Comparison of ENCODE assay signal across 19 mouse cellular contexts in genomic region chr8:60869761-60870160, GRCm38 (mm10). TPM values are rescaled to one million over a fixed set of nuclear protein-coding genes. Genes with fewer than 3 reads are reported as not detected.
DNase-seq lines count a peak whose midpoint lies in the region; ATAC-seq and TF ChIP-seq lines count a peak whose summit lies in the region.
"Had no signal": no experiment of that assay in that cellular context is flagged by ENCODE, and none has a peak within 500 bp of the region (broad histone marks: within the 10 kb centered on the region; RNA-seq: fewer than 3 reads in every experiment).

No protein-coding gene starts in this region.

- peak overlapping the region; percentile 55; the same call in 1 of the 2 replicates for H3K27ac ChIP-seq in kidney, adult 2 months (ENCODE audit: insufficient read depth, low read depth, low read length)
- H3K27ac ChIP-seq in kidney, embryonic 15.5 days: no peak overlapping the region; the same call in 1 of the 2 replicates
- H3K27ac ChIP-seq in kidney, postnatal 0 days: no peak overlapping the region
- H3K27ac ChIP-seq: embryonic facial prominence, embryonic 10.5 days; forebrain, embryonic 13.5 days; gastrocnemius, adult 2 months; hindbrain, embryonic 12.5 days had no signal

- TF ChIP-seq CTCF in kidney, adult 2 months (conservative IDR thresholded peaks at IDR 0.05; ENCODE audit: insufficient read depth, insufficient read length, low read depth, low read length): no peak
- TF ChIP-seq CTCF in kidney, postnatal 0 days (IDR thresholded peaks at IDR 0.05; ENCODE audit: low read depth): no peak

- no peaks in the 10 kb centered on the region for H3K27me3 ChIP-seq in kidney, adult 2 months (replicated peaks; ENCODE audit: control insufficient read depth, insufficient read depth, low read length)
- H3K27me3 ChIP-seq in kidney, embryonic 15.5 days: no peaks in the 10 kb centered on the region
- no peaks in the 10 kb centered on the region for H3K27me3 ChIP-seq in kidney, postnatal 0 days (ENCODE audit: insufficient read depth, low read length)
- H3K27me3 ChIP-seq: forebrain, embryonic 13.5 days; hindbrain, embryonic 12.5 days had no signal

- 39% methylated on average over 2 of the region's 2 CpGs for WGBS in kidney, adult 2 months
- WGBS in kidney, embryonic 15.5 days: 62% methylated on average over 2 of the region's 2 CpGs
- 49% methylated on average over 2 of the region's 2 CpGs for WGBS in kidney, postnatal 0 days

- H3K4me2 ChIP-seq in kidney, embryonic 15.5 days: no peak overlapping the region
- H3K4me2 ChIP-seq in kidney, postnatal 0 days (ENCODE audit: low read length): no peak overlapping the region
- H3K4me2 ChIP-seq: forebrain, embryonic 13.5 days; hindbrain, embryonic 12.5 days had no signal

- ATAC-seq in kidney, embryonic 15.5 days (replicated peaks; ENCODE audit: low FRiP score): no peak
- 0 out of 2 replicates have a peak, but pooled peaks have one; percentile 33 for ATAC-seq in kidney, postnatal 0 days (replicated peaks; ENCODE audit: low FRiP score, low read depth)
- ATAC-seq: forebrain, embryonic 13.5 days; forebrain, postnatal 0 days; hindbrain, embryonic 16.5 days had no signal

- no peak overlapping the region for H3K9ac ChIP-seq in kidney, embryonic 15.5 days
- no peak overlapping the region for H3K9ac ChIP-seq in kidney, postnatal 0 days (ENCODE audit: low read depth, low read length)
- H3K9ac ChIP-seq: forebrain, embryonic 13.5 days; forebrain, postnatal 0 days; hindbrain, embryonic 12.5 days had no signal

- no peaks in the 10 kb centered on the region for H3K36me3 ChIP-seq in kidney, adult 2 months (ENCODE audit: control insufficient read depth, insufficient read depth, low read length)
- no peaks in the 10 kb centered on the region for H3K36me3 ChIP-seq in kidney, embryonic 15.5 days
- no peaks in the 10 kb centered on the region for H3K36me3 ChIP-seq in kidney, postnatal 0 days (ENCODE audit: insufficient read depth, low read length)
- H3K36me3 ChIP-seq: embryonic facial prominence, embryonic 10.5 days; hindbrain, embryonic 12.5 days had no signal

- peaks cover 11% of the 10 kb centered on the region for H3K4me1 ChIP-seq in kidney, adult 2 months (ENCODE audit: control insufficient read depth, insufficient read depth, low read length)
- H3K4me1 ChIP-seq in kidney, embryonic 15.5 days: peaks cover 9% of the 10 kb centered on the region; the same call in 1 of the 2 replicates
- H3K4me1 ChIP-seq in kidney, postnatal 0 days (replicated peaks; ENCODE audit: insufficient read depth, low read length): no peaks in the 10 kb centered on the region
- H3K4me1 ChIP-seq: embryonic facial prominence, embryonic 10.5 days; forebrain, embryonic 13.5 days; hindbrain, embryonic 12.5 days had no signal

- peak; percentile 76 for DNase-seq in kidney, adult 2 months
- DNase-seq in kidney, postnatal 0 days (ENCODE audit: low spot score): no peak
- peak; percentile 59 to 67 for DNase-seq in kidney, postnatal 36 days
- DNase-seq in Muller cell, postnatal 12 days (ENCODE audit: inconsistent ontology term): no peak
- DNase-seq in urinary bladder, postnatal 25 days (ENCODE audit: low spot score): no peak
- DNase-seq: adrenal gland, adult 2 months; adrenal gland, postnatal 25 days; cerebellum, adult 18-20 months; cerebellum, postnatal 10 days; forebrain, postnatal 0 days; gastrocnemius, adult 2 months; gastrocnemius, postnatal 25 days; heart, postnatal 10 days; heart, postnatal 4 days had no signal

- no peak overlapping the region for H3K4me3 ChIP-seq in kidney, adult 2 months (ENCODE audit: insufficient read depth, low read depth, low read length)
- no peak overlapping the region for H3K4me3 ChIP-seq in kidney, embryonic 15.5 days (replicated peaks)
- no peak overlapping the region for H3K4me3 ChIP-seq in kidney, postnatal 0 days (replicated peaks; ENCODE audit: low read depth, low read length)
- H3K4me3 ChIP-seq: embryonic facial prominence, embryonic 10.5 days; forebrain, embryonic 13.5 days; gastrocnemius, adult 2 months; hindbrain, embryonic 12.5 days had no signal

- no peak for TF ChIP-seq POLR2A in kidney, adult 2 months (IDR thresholded peaks at IDR 0.05; ENCODE audit: low read depth, low read length)

- H3K9me3 ChIP-seq in kidney, embryonic 15.5 days (replicated peaks): no peaks in the 10 kb centered on the region
- no peaks in the 10 kb centered on the region for H3K9me3 ChIP-seq in kidney, postnatal 0 days (replicated peaks; ENCODE audit: low read length)
- H3K9me3 ChIP-seq: embryonic facial prominence, embryonic 10.5 days; forebrain, embryonic 13.5 days; hindbrain, embryonic 12.5 days had no signal

RNA-seq across cellular contexts. Expression of gene Hpf1, which starts 20.5 kb away (rescaled TPM):
- 3.9 and 6.5 TPM in 2 replicates for polyA plus RNA-seq in kidney, adult 2 months (2012; rRNA removed)
- 107 and 113 TPM in 2 replicates for polyA plus RNA-seq in kidney, embryonic 15.5 days (2015; fragmentation: Nextera tagmentation; extraction: Ambion mirVana)
- polyA plus RNA-seq in kidney, postnatal 0 days (2015; fragmentation: Nextera tagmentation; extraction: Ambion mirVana): 88.4 and 104 TPM in 2 replicates

Comparison
In these comparisons a context has a peak if more than half of its experiments do, and no peak if none do; other contexts are left out.
1. DNase-seq: peak in kidney, adult 2 months (single experiment) and kidney, postnatal 36 days (2 of 2); none in kidney, postnatal 0 days (single experiment), Muller cell, postnatal 12 days (single experiment) and urinary bladder, postnatal 25 days (single experiment).
2. RNA of gene Hpf1, which starts 20.5 kb away (polyA plus RNA-seq): 107 to 113 TPM in kidney, embryonic 15.5 days and 88.4 to 104 TPM in kidney, postnatal 0 days; 3.9 to 6.5 TPM in kidney, adult 2 months; every median in the first group is over 10 times any median in the second.